Comparison of ENCODE assay signal across 16 mouse cellular contexts in genomic region chr1:23200460-23200859, GRCm38 (mm10).
DNase-seq lines count a peak whose midpoint lies in the region; ATAC-seq and TF ChIP-seq lines count a peak whose summit lies in the region.
"Had no signal": no experiment of that assay in that cellular context is flagged by ENCODE, and none has a peak within 500 bp of the region (broad histone marks: within the 10 kb centered on the region; RNA-seq: fewer than 3 reads in every experiment).

No protein-coding gene starts in this region.

- H3K4me1 ChIP-seq in heart, embryonic 16.5 days (ENCODE audit: control insufficient read depth, insufficient read depth, low read length): peaks cover 11% of the 10 kb centered on the region
- peaks cover 13% of the 10 kb centered on the region; the same call in 1 of the 2 replicates for H3K4me1 ChIP-seq in lung, postnatal 0 days (ENCODE audit: insufficient read depth, low read depth, low read length)
- 0 out of 2 replicates have a peak, but pooled peaks cover 3% of the 10 kb centered on the region for H3K4me1 ChIP-seq in hindbrain, embryonic 12.5 days
- H3K4me1 ChIP-seq: limb, embryonic 12.5 days had no signal

- no peak for ATAC-seq in heart, embryonic 16.5 days (replicated peaks; ENCODE audit: extremely low read depth, insufficient read depth, low FRiP score)
- ATAC-seq in lung, postnatal 0 days: peak; percentile 75
- no peak for ATAC-seq in hindbrain, embryonic 12.5 days (ENCODE audit: low FRiP score)
- ATAC-seq: forebrain, postnatal 0 days; hindbrain, embryonic 16.5 days had no signal

- 44% methylated on average over 4 of the region's 4 CpGs for WGBS in heart, embryonic 16.5 days
- 17% methylated on average over 4 of the region's 4 CpGs for WGBS in lung, postnatal 0 days
- 71% methylated on average over 4 of the region's 4 CpGs for WGBS in hindbrain, embryonic 12.5 days

- no peaks in the 10 kb centered on the region for H3K9me3 ChIP-seq in heart, embryonic 16.5 days (replicated peaks; ENCODE audit: control insufficient read depth, low read length)
- no peaks in the 10 kb centered on the region for H3K9me3 ChIP-seq in lung, postnatal 0 days (ENCODE audit: low read length)
- no peaks in the 10 kb centered on the region for H3K9me3 ChIP-seq in hindbrain, embryonic 12.5 days (replicated peaks)
- H3K9me3 ChIP-seq: G1E; limb, embryonic 12.5 days had no signal

- H3K4me2 ChIP-seq in heart, embryonic 16.5 days (ENCODE audit: low read depth, low read length): no peak overlapping the region
- H3K4me2 ChIP-seq in lung, postnatal 0 days (replicated peaks; ENCODE audit: low read depth, low read length): 0 out of 2 replicates have a peak overlapping the region, but pooled peaks have one; percentile 14
- no peak overlapping the region for H3K4me2 ChIP-seq in hindbrain, embryonic 12.5 days (replicated peaks)
- H3K4me2 ChIP-seq: limb, embryonic 12.5 days had no signal

- DNase-seq in kidney, adult 9 months: peak; percentile 20
- no peak for DNase-seq in kidney, adult 11 months
- peak; percentile 57 for DNase-seq in heart, adult 8-10 months (ENCODE audit: low spot score)
- peak; percentile 87 for DNase-seq in lung, postnatal 0 days (ENCODE audit: low spot score)
- no peak for DNase-seq in urinary bladder, postnatal 14 days (ENCODE audit: low spot score)
- DNase-seq: adrenal gland, adult 2 months; cerebellum, postnatal 10 days; forebrain, postnatal 0 days; right cerebral cortex, postnatal 4 days had no signal

- TF ChIP-seq EP300 in lung, postnatal 0 days (IDR thresholded peaks at IDR 0.05): peak; percentile 99

- TF ChIP-seq CTCF in lung, postnatal 0 days (IDR thresholded peaks at IDR 0.05): no peak

- H3K27me3 ChIP-seq in heart, embryonic 16.5 days (ENCODE audit: control insufficient read depth, insufficient read depth, low read length): no peaks in the 10 kb centered on the region
- H3K27me3 ChIP-seq in lung, postnatal 0 days (replicated peaks; ENCODE audit: insufficient read depth, low read length): no peaks in the 10 kb centered on the region
- no peaks in the 10 kb centered on the region for H3K27me3 ChIP-seq in hindbrain, embryonic 12.5 days
- H3K27me3 ChIP-seq: limb, embryonic 12.5 days had no signal

- H3K4me3 ChIP-seq in heart, embryonic 16.5 days (ENCODE audit: low read length): no peak overlapping the region
- H3K4me3 ChIP-seq in lung, postnatal 0 days (ENCODE audit: low read depth, low read length): no peak overlapping the region
- no peak overlapping the region for H3K4me3 ChIP-seq in hindbrain, embryonic 12.5 days
- H3K4me3 ChIP-seq: erythroblast, embryonic 14.5 days; limb, embryonic 12.5 days had no signal

- H3K9ac ChIP-seq in heart, embryonic 16.5 days (ENCODE audit: low read length): no peak overlapping the region
- no peak overlapping the region for H3K9ac ChIP-seq in lung, postnatal 0 days (replicated peaks; ENCODE audit: low read depth)
- no peak overlapping the region for H3K9ac ChIP-seq in hindbrain, embryonic 12.5 days
- H3K9ac ChIP-seq: forebrain, postnatal 0 days; limb, embryonic 12.5 days; liver, embryonic 14.5 days had no signal

- H3K27ac ChIP-seq in heart, embryonic 16.5 days (ENCODE audit: low read length): peak overlapping the region; percentile 28; the same call in 1 of the 2 replicates
- peak overlapping the region; percentile 54 for H3K27ac ChIP-seq in lung, postnatal 0 days (ENCODE audit: low read length)
- H3K27ac ChIP-seq in hindbrain, embryonic 12.5 days: no peak overlapping the region
- H3K27ac ChIP-seq: limb, embryonic 12.5 days; liver, embryonic 14.5 days had no signal

- no peaks in the 10 kb centered on the region for H3K36me3 ChIP-seq in heart, embryonic 16.5 days (ENCODE audit: control insufficient read depth, insufficient read depth)
- H3K36me3 ChIP-seq in lung, postnatal 0 days (ENCODE audit: insufficient read depth, low read length): no peaks in the 10 kb centered on the region
- H3K36me3 ChIP-seq in hindbrain, embryonic 12.5 days: no peaks in the 10 kb centered on the region
- H3K36me3 ChIP-seq: G1E; limb, embryonic 12.5 days had no signal

Comparison
In these comparisons a context has a peak if more than half of its experiments do, and no peak if none do; other contexts are left out.
1. DNase-seq: peak in kidney, adult 9 months (single experiment), heart, adult 8-10 months (single experiment) and lung, postnatal 0 days (single experiment); none in kidney, adult 11 months (single experiment) and urinary bladder, postnatal 14 days (single experiment).